Mouse (Mus musculus) bone marrow macrophage, adult 2 months (primary cell): ENCODE measurements around the gene 5330417C22Rik.

ENCODE experiments used
- CTCF ChIP-seq: IDR thresholded peaks from 2 replicates; pipeline ENCODE4 v1.5.1; 2012; ENCODE audit warnings: low read depth, mild to moderate bottlenecking, low read length, moderate library complexity
- POLR2A ChIP-seq: IDR thresholded peaks from 2 replicates; pipeline ENCODE4 v1.6.1; 2012; ENCODE audit warnings: mild to moderate bottlenecking, low read depth, low read length, borderline replicate concordance

DNA sequence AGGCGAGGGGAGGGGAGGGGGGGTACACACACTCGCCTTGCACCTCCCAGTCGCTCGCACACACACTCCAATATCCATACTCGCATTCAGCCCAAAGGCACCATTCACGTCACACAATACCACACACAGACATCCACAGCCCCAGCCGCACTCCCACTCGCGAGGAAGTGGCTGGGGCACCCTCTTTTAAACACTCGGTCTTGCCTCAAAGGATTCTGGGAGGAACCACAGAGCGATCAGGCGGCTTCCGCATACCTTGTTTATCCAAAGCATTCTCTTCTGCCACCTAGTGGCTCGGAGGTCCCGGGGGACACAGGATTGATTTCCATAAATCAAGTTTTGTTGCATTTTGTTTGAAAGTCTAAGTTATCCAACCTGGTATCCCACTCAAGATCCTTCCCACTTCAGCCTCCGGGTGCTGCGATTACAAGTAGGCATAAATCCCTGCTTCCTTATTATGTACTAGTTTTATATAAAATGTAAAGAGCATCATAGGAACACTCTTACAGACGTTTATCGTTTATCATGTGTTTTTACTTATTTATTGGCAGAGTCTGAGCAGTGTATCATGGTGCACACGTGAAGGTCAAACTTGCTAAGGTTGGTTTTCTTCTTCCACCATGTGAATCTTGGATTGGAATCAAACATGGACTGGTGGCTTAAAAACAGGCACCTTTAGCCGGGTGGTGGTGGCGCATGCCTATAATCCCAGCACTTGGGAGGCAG lies 18.4 kb upstream of the 5330417C22Rik start:
- peak; percentile 46 for TF ChIP-seq CTCF
- peak; percentile 97 for TF ChIP-seq POLR2A
